Mouse (Mus musculus): ENCODE data around the gene Serpinb1c.
"Not testable (repeated sequence)": the region's sequence is repeated elsewhere in the genome, so short reads cannot be mapped to it uniquely, and the experiment has no call there.

Serpinb1c gene

DNA sequence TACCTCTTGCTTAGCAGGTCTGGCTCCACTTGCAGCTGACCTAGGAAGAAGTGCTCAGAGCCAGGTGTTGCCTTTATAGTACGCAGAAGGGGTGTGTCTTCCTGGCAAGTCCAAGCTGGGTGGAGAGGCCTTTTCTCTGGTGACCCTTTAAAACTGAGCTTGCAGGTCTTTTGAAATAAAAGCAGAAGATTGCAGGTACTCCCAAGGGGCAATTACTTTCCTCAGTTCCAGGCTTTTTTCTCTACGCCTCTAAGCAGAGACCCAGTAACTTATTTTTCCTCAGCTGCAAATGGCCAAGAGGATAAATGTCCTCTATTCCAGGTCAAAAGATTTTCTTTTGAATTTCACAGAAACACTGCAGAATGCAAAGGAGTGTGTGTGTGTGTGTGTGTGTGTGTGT lies at the start of gene Serpinb1c:
TSS of gene Serpinb1c (minus strand) at position 101 of the 400 bp plus-strand sequence.
- in situ Hi-C loops (cut with MboI; ENCODE audit: unreplicated experiment in 2 of 2) = loop anchor here in 1 of 2 experiments (5.0 kb wide), 1 partner anchor 1004 kb away; no protein-coding TSS in a partner anchor

DNA sequence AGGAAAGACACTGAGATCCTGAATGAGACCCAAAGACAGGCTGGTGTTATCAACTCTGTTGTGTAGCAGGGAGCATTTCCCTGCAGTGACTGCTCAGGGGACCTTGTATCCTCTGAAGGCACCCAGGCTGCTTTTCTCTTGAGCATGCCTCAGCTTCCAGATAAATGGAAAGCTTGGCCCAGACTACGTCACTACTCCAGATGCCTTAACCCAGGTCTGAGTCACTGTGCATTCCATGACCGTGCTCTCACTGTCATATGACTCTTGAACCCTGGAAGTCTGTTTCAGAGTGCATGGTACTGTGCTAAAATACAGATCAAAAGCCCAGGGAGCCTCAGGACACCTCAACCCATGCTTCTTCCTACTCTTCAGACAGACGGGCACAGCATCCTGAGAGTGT lies 41.2 kb upstream of the Serpinb1c start:
- in situ Hi-C loops (cut with MboI; ENCODE audit: unreplicated experiment in 2 of 2) = not testable (repeated sequence)

DNA sequence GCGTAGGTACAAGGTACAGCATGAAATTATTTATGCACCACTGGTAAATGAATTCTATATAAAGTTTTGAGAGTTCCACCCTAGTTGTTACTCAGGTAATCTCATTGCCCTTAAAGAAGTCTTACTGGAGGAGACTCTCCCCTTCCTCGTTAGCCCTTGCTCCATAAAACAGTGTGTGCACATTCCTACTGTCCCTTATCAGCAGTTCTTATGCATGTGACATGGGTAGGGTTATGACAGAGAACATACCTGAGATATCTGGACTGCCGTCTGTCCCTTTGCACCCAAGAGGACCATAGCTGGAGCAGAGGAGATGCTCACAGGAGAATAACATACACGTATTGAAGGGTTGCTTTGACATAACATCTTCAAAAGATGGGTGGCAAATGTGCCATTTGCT lies 40.3 kb upstream of the Serpinb1c start:
- in situ Hi-C loops (cut with MboI; ENCODE audit: unreplicated experiment in 2 of 2) = not testable (repeated sequence)

DNA sequence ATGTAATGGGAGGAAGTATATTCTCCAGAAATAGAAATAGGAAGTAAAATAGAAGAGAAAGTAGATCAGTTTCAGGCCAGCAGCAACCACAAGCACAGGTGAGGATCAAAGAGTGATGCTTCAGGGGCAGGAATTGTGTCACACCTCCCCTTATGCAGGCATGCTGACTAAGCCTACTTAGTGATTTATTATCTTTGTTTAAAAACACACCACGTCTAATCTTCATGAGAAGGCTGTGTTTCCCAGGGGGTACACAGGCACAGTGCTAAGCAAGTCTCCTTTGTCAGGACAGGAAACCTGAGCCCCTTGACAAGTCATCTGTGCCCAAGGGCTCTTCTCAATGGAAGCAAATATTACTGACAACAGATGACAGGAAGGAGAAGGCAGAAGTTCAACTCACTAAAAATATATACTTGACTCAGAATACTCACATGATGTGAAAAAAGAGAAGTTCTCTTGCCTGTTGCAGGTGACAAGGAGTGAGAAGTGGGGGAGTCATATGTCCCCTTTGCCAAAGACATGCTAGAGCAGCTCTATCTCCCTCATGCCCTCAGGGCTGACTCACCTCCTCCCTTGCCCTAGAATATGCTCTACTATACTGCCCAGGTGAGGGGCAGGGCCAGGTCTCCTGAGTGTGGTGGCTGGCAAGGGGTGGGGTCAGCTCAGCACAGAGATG lies 36.8 kb upstream of the Serpinb1c start:
- in situ Hi-C loops (cut with MboI; ENCODE audit: unreplicated experiment in 2 of 2) = no loop called here

DNA sequence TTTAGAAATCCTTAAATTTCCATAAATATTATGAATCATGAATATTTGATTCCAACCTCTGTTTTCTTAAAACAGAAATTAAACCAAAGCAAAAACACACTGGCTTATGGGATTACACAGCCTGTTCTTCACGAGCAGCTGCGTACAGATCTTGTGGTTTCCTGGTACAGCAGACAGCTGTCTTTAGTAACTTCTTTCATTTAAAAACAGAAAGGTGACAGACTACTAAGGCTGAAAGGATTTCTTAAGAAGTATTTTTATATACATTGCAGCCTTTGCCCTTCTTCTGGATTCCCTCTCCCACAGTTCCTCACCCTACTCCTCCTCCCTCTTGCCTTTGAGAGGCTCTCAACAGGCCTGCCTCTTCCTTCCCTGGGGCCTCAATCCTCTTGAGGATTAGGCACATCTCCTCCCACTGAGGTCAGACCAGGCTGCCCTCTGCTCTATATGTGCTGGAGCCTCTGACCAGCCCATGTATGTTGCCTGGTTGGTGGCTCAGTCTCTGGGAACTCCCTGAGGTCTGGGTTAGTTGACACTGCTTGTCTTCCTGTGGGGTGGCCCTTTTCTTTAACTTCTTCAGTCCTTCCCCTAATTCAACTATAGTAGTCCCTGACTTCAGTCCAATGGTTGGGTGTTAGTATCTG lies 31.2 kb upstream of the Serpinb1c start:
- in situ Hi-C loops (cut with MboI; ENCODE audit: unreplicated experiment in 2 of 2) = no loop called here

DNA sequence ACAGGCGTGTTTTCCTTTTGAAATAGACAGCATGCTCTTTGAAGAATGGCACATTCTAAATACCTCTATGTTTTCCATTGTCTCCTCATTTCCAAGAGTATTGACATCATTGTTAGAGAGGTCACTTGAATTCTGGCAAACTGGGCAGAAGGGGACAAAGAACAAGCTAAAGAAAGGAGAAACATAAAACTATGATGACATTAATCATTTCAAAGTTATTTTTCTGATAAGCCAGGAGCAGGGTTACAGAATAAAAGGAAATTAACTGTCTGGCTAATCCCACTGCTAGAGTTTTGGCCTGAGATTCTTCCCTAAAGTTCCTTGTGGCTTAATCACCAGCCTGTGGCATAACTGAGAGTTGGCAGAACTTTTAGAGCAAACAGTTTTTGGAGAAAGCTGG lies 29.2 kb upstream of the Serpinb1c start:
- in situ Hi-C loops (cut with MboI; ENCODE audit: unreplicated experiment in 2 of 2) = no loop called here

DNA sequence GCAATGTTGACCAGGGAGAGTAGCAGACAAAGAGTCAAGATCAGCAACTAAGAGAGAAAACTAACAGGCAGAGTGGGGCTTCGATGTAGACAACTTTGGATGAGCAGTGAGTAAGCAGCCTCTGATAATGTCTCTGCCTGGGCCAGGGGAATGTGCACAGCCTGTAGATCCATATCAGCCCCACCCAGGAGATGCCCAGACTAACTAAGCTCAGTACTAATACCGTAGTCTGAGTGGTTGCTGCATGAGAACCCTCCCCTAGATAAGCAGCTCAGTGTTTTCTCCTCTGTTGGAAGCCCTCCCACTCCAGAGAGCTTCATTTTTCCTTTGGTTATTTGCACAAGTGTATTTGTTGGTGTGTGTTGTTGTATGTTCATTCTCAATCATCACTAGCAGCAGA lies 28.6 kb upstream of the Serpinb1c start:
- in situ Hi-C loops (cut with MboI; ENCODE audit: unreplicated experiment in 2 of 2) = no loop called here

DNA sequence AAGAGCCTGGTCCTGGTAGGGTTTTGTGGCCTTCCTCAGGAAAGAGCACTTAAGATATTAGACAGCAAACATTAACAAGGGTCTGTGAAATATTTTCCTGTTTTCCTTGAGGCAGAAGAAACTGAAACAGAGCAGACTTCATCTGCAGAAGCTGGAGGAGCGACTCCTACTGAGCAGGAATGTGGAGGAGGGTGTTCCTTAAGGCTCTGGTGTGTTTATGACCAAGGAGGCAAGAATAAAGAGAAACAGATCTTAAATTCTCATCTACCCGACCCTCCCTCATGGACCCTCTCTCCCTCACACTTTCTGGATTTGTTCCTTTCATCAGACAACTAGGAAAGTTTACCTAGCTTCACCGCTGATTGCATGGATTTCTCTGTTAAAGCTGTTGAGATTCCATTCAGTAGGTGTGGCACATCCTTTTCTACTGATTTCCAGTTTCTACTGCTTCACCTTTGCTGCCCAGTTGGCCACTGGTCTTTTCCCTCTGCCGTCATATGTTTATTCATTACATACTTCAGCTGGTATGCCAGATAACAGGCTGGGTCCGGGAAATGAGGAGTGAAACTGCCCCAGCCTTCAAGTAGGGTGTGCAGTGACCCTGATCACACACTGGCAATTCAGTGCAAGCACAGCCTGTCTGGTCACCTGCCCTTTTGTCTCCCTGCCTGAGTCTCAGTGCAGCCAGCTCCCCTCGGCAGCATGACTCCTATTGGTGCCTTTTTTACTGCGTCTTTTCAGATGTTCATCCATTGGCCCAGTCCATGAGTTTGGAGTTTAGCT lies 26.8 kb upstream of the Serpinb1c start:
- in situ Hi-C loops (cut with MboI; ENCODE audit: unreplicated experiment in 2 of 2) = no loop called here

DNA sequence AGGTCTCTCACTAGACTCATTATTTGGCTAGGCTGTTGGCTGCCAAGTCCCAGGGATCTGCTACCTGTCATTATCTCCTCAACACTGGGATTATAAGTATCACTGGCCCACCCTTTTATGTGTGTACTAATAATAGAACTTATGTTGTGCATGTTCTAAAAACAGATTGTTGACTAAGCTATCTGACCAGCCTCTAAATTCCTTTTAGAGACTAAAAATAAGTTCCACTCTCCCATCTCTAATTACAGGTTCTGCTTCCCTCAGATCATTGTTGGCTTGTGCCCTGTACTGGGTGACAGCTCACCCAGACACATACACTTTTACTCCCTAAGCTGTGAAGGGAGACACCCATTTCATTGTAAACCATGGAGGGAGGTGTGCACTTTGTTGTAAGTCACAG lies 24.6 kb upstream of the Serpinb1c start:
- in situ Hi-C loops (cut with MboI; ENCODE audit: unreplicated experiment in 2 of 2) = no loop called here

DNA sequence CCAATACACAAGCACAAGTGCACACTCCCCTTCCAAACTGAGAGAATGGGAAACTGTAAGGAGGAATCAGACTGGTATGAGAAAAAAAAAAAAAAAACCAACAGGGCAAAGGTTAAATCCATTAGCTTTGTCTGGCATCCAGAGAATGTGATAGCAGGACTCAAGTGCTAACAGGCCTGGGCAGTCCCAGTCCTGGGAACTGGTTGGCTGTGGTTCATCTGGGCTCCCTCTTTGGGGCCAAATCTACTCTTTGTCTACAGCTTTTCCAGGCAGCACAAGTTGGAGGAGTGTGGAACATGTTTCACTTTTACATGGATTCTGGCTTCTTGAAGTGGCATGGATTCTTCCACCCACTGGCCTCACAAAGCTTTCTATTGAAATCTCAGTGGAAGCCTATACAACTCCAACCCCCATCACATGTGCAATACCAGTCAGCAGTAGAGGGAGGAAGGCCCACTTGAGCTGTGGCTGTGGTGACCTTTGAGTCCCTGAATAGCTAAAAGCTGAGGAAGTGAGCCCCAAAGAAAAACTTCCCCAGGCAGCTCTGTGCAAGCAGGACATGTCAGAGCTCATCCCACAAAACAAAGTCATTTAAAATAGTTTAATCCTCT lies 14.9 kb upstream of the Serpinb1c start:
- in situ Hi-C loops (cut with MboI; ENCODE audit: unreplicated experiment in 2 of 2) = loop anchor here in 1 of 2 experiments (10.0 kb wide), 1 partner anchor 92 kb away; the partner anchor contains the start of gene Serpinb9

DNA sequence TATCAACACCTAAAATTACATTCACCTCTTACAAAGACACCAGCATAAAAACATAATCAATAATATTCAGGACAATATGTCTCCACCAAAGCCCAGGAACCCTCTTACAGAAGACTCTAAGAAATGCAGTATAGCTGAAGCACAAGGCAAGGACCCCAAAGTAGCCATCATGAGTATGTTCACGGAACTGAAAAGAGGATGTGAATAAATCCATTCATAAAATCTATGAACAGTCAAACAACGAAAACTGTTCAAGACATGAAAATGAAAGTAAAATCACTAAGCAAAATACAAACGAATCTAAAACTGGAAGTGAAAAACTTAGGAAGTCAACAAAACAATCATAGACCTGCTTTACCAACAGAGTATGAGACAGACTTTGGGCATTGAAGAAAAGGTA lies 10.2 kb upstream of the Serpinb1c start:
- in situ Hi-C loops (cut with MboI; ENCODE audit: unreplicated experiment in 2 of 2) = no loop called here

DNA sequence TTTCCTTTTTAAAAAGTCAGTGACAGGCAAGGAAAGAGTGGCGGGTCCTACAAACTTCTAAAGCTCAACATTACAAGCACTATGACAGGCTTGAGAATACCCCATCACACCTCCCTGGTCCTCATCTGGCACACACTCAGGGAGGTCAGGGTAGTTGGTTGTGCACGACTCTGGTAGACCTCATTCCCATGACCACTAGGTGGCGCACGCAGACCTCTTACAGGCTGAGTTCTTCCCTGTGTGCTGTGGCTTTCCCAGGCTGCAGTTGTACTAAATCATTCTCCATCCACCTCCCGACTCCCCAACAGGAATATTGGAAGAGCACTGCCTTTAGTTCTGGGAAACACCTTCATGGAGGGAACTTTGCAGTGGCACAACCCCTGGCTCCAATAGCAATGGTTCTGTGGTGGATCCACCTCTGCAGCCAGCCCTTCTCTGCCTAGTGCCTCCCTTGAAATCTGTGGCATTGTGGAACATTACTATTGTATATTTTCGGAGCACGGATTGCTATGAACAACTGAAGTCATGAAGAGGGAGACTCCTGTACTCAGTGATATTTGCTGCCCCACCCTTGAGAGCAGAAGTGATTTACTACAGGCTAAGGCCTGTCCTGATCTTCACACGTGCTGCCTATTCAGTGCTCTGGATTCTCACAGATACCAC lies 5.3 kb upstream of the Serpinb1c start:
- in situ Hi-C loops (cut with MboI; ENCODE audit: unreplicated experiment in 2 of 2) = loop anchor here (5.0 kb wide), 5 partner anchors 64 to 994 kb away; partner anchors contain the start of gene Serpinb6b (in 1 of the 2)

DNA sequence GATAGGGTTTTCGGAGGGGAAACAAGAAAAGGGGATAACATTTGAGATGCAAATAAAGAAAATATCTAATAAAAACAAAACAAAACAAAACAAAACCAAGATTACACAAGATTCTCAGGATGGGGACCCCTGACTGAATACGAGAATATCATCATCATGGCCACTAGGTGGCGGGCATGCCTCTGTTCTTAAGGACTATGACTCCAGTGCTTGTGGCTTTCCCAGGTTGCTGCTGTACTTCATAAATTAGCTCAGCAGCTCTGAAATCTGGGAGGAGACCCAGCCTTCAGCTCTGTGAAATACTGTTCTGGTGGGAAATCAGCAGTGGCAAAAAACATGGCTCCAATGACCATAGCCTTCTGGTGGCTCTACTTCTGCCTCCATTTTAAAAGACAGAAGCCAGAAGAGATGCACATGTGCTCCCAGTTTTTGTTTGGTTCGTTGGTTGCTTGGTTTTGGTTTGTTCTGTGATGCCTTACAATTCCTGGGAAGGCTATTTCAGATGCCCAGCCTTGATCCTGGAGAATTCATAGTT lies 4.5 kb upstream of the Serpinb1c start:
- in situ Hi-C loops (cut with MboI; ENCODE audit: unreplicated experiment in 2 of 2) = loop anchor here (5.0 kb wide), 5 partner anchors 65 to 995 kb away; partner anchors contain the start of gene Serpinb6b (in 1 of the 2)

DNA sequence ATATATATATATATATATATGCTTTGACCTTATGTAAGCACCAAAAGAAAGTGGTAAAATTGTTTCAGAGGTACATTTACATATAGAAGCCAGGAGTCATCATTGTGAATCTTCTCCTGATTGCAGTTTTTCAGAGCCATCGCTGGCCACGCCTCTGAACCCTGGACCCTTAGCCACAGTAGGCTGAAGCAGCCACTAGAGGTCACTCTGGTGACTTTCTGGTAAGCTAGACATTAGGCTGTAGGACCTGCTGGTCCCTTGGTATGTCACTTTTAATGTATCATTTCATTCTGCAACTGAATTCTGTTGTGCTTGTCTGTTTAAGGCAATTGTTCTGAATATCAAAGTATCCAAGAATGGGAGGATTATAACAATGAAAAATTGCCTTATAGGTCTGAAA lies 2.6 kb upstream of the Serpinb1c start:
- in situ Hi-C loops (cut with MboI; ENCODE audit: unreplicated experiment in 2 of 2) = loop anchor here (5.0 kb wide), 5 partner anchors 67 to 997 kb away; partner anchors contain the start of gene Serpinb6b (in 1 of the 2)

DNA sequence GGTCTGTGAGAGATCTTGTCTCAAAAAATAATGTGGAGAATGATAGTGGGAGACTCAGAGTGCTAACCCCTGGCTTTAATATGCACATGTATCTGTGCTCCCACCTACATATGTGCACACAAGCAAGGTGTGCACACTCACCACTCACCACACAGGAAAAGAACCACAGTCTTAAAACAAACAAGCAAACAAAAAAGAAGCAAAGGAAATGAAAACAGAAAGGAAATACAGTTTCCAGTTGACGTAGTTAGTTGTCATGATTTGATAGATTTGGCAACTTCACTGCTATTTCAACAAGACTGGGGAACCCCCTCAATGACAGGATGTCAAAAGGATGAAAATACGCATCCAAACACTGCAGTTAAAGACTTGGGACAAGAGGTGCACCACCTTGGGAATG lies 1.1 kb upstream of the Serpinb1c start:
- in situ Hi-C loops (cut with MboI; ENCODE audit: unreplicated experiment in 2 of 2) = loop anchor here in 1 of 2 experiments (5.0 kb wide), 1 partner anchor 1003 kb away; no protein-coding TSS in a partner anchor

DNA sequence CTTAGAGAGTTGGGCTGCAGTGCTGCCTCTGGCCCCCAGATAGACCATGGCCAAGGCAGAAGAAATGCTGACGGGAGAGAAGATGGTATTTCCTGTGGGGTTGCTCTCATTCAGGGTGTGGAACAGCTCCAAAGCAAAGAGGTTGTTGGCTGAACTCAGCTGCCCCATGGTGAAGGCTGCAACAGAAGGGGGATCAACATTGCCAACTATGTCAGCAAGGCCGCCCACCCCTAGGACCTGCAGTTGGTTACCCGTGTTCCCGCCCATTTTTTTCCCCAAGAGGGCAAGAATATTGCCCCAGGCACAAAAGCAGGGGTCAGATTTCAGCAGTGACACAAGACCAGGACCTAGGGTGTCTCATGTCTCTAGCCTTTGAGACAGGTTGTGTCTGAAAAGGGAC lies 1.1 kb downstream of the Serpinb1c start:
- in situ Hi-C loops (cut with MboI; ENCODE audit: unreplicated experiment in 2 of 2) = loop anchor here in 1 of 2 experiments (5.0 kb wide), 1 partner anchor 1005 kb away; no protein-coding TSS in a partner anchor

DNA sequence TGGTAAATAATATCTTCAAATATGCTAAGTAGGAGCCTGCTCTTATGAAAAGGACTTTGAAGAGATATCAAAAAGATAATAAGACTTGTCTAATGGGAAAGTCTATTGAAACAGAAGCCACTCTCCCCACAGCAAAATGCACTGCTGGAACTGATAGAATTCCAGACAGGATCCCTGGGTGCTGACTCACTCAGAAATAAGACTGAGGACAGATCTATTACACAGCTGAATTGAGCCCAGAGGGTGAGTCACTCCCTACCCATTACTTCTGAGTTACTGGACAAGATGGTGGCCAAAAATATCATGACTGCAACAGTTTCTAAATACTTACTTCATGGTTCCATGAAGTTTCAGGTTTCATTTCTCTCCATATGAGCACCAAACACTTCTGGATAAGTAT lies 13.3 kb downstream of the Serpinb1c start:
- in situ Hi-C loops (cut with MboI; ENCODE audit: unreplicated experiment in 2 of 2) = loop anchor here in 1 of 2 experiments (10.0 kb wide), 1 partner anchor 1020 kb away; the partner anchor contains the start of gene Serpinb6c

DNA sequence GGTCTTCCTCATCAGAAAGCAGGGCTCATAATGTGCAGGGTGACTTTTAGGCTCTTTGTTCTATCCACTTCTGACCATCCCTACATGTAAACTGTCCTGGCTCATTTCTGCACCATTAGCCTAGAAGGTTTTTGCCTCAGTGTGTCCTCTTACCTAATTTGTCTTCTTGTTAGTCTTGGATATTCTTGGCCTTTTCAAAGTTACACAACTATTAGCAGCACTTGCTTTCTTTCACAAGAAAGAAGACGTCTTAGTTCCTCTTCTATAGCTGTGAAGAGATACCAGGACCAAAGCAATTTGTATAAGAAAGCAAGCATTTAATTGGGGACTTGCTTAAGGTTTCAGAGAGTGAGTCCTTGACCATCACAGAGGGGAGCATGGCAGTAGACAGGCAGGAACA lies 24.1 kb downstream of the Serpinb1c start:
- in situ Hi-C loops (cut with MboI; ENCODE audit: unreplicated experiment in 2 of 2) = loop anchor here in 1 of 2 experiments (25.0 kb wide), 2 partner anchors 1013 to 1113 kb away; no protein-coding TSS in a partner anchor

DNA sequence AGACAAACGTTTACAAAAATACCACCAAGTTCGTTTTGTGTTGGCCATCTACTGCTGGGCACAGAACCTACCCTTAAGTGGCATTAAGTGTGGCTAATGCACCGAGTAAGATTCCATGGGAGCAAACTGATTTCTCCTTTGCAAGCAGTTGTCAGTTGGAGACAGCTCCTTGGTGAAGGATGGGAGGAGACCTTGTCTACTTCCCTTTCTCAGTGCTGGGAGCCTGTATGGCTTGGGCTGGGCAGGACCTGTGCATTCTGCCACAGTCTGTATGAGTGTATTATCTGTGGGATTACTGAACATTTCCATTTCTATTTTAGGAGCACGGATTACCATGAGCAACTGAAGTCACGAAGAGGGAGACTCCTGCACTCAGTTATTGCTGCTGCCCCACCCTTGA lies 29.2 kb downstream of the Serpinb1c start:
- in situ Hi-C loops (cut with MboI; ENCODE audit: unreplicated experiment in 2 of 2) = loop anchor here in 1 of 2 experiments (25.0 kb wide), 2 partner anchors 1018 to 1118 kb away; no protein-coding TSS in a partner anchor

Measured in v-Abl transformed pro-B cells (cell line).